In the genomic region with DNA sequence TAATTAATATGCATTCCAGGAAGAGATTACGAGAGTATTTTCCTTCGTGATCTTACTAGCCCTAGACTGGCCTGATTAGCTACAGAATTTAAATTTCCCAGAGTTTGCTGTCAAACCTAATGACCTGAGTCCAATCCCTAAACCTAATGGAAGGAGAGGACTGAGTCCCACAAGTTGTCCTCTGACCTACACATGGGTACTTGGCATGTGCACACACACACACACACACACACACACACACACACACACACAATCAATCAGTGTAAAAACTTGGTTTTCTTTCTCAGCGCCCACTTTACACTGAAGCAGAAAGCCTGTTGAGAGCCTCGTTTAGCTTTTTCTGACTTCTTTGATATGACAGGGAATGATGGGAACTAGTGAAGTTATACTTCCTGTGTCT, we compare ENCODE assay signal across 11 mouse cellular contexts. TPM values are rescaled to one million over a fixed set of nuclear protein-coding genes. Genes with fewer than 3 reads are reported as not detected.
A peak's percentile ranks its signal among the peaks of the same experiment; 100 is the strongest.
DNase-seq lines count a peak whose midpoint lies in the region; ATAC-seq lines count a peak whose summit lies in the region.
"Had no signal": no experiment of that assay in that cellular context is flagged by ENCODE, and none has a peak within 500 bp of the region (broad histone marks: within the 10 kb centered on the region; RNA-seq: fewer than 3 reads in every experiment).

No protein-coding gene starts in this region.

- H3K9me3 ChIP-seq in kidney, embryonic 15.5 days (replicated peaks): no peaks in the 10 kb centered on the region
- no peaks in the 10 kb centered on the region; the same call in 1 of the 2 replicates for H3K9me3 ChIP-seq in forebrain, embryonic 13.5 days (replicated peaks)
- no peaks in the 10 kb centered on the region for H3K9me3 ChIP-seq in neural tube, embryonic 15.5 days (replicated peaks)

- no peak for ATAC-seq in kidney, embryonic 15.5 days (replicated peaks; ENCODE audit: low FRiP score)
- ATAC-seq in forebrain, embryonic 13.5 days: peak; percentile 48; the same call in 1 of the 2 replicates
- no peak for ATAC-seq in neural tube, embryonic 15.5 days (ENCODE audit: low FRiP score)
- ATAC-seq: liver, postnatal 0 days had no signal

- WGBS in kidney, embryonic 15.5 days: 43% methylated on average over 4 of the region's 4 CpGs
- WGBS in forebrain, embryonic 13.5 days: 4% methylated on average over 4 of the region's 4 CpGs
- 35% methylated on average over 4 of the region's 4 CpGs for WGBS in macrophage (ENCODE audit: missing documents)
- 9% methylated on average over 4 of the region's 4 CpGs for WGBS in neural tube, embryonic 15.5 days

- H3K79me2 ChIP-seq in macrophage (ENCODE audit: inconsistent target): peaks cover 81% of the 10 kb centered on the region

- no peaks in the 10 kb centered on the region for H3K27me3 ChIP-seq in kidney, embryonic 15.5 days
- no peaks in the 10 kb centered on the region for H3K27me3 ChIP-seq in forebrain, embryonic 13.5 days
- no peaks in the 10 kb centered on the region for H3K27me3 ChIP-seq in neural tube, embryonic 15.5 days (replicated peaks)
- H3K27me3 ChIP-seq: embryonic facial prominence, embryonic 13.5 days had no signal

- no peaks in the 10 kb centered on the region for H3K36me3 ChIP-seq in kidney, embryonic 15.5 days
- peaks cover 6% of the 10 kb centered on the region; the same call in 1 of the 2 replicates for H3K36me3 ChIP-seq in forebrain, embryonic 13.5 days (ENCODE audit: poor library complexity, severe bottlenecking)
- no peaks in the 10 kb centered on the region for H3K36me3 ChIP-seq in macrophage (ENCODE audit: inconsistent target)
- H3K36me3 ChIP-seq in neural tube, embryonic 15.5 days: no peaks in the 10 kb centered on the region

- peak overlapping the region; percentile 37; the same call in 1 of the 2 replicates for H3K27ac ChIP-seq in kidney, embryonic 15.5 days
- H3K27ac ChIP-seq in forebrain, embryonic 13.5 days: peak overlapping the region; percentile 87
- peak overlapping the region; percentile 97 for H3K27ac ChIP-seq in macrophage
- peak overlapping the region; percentile 70 for H3K27ac ChIP-seq in neural tube, embryonic 15.5 days (replicated peaks)
- H3K27ac ChIP-seq: embryonic facial prominence, embryonic 13.5 days had no signal

- no peak overlapping the region for H3K4me3 ChIP-seq in kidney, embryonic 15.5 days (replicated peaks)
- H3K4me3 ChIP-seq in forebrain, embryonic 13.5 days: no peak overlapping the region
- no peak overlapping the region for H3K4me3 ChIP-seq in macrophage (ENCODE audit: inconsistent target)
- H3K4me3 ChIP-seq in neural tube, embryonic 15.5 days (replicated peaks): no peak overlapping the region
- H3K4me3 ChIP-seq: embryonic facial prominence, embryonic 13.5 days had no signal

- DNase-seq in kidney, postnatal 4 days: no peak
- DNase-seq in T-cell, adult 2 months (ENCODE audit: low spot score): no peak
- no peak for DNase-seq in adrenal gland, adult (ENCODE audit: inconsistent age in 2 of 2, low spot score in 1 of 2)
- no peak for DNase-seq in gastrocnemius, postnatal 10 days
- DNase-seq: kidney, adult 2 months had no signal

- no peak overlapping the region for H3K9ac ChIP-seq in kidney, embryonic 15.5 days
- no peak overlapping the region for H3K9ac ChIP-seq in forebrain, embryonic 13.5 days
- H3K9ac ChIP-seq in neural tube, embryonic 15.5 days (replicated peaks): no peak overlapping the region
- H3K9ac ChIP-seq: embryonic facial prominence, embryonic 13.5 days; liver, postnatal 0 days had no signal

- H3K4me2 ChIP-seq in kidney, embryonic 15.5 days: no peak overlapping the region
- peak overlapping the region; percentile 20 for H3K4me2 ChIP-seq in forebrain, embryonic 13.5 days
- H3K4me2 ChIP-seq in neural tube, embryonic 15.5 days: no peak overlapping the region
- H3K4me2 ChIP-seq: embryonic facial prominence, embryonic 13.5 days had no signal

- H3K4me1 ChIP-seq in kidney, embryonic 15.5 days: peaks cover 6% of the 10 kb centered on the region
- peaks cover 38% of the 10 kb centered on the region for H3K4me1 ChIP-seq in forebrain, embryonic 13.5 days
- peaks cover 18% of the 10 kb centered on the region for H3K4me1 ChIP-seq in neural tube, embryonic 15.5 days
- H3K4me1 ChIP-seq: embryonic facial prominence, embryonic 13.5 days had no signal

RNA-seq across cellular contexts. Expression of gene Ptpra, which starts 41.1 kb away (rescaled TPM):
- polyA plus RNA-seq in kidney, embryonic 15.5 days (2015; fragmentation: Nextera tagmentation; extraction: Ambion mirVana): 87.9 and 92.2 TPM in 2 replicates
- 120 and 122 TPM in 2 replicates for polyA plus RNA-seq in forebrain, embryonic 13.5 days (2015; fragmentation: Nextera tagmentation; extraction: Ambion mirVana)
- 100 to 1,000 TPM; 111 to 422 (median 259) TPM for total RNA-seq in macrophage (2018; cell fraction: chromatin; rRNA removed)
- total RNA-seq in macrophage (2018; cell fraction: cytosol; rRNA removed): 100 to 1,000 TPM; 105 to 193 (median 134) TPM
- total RNA-seq in macrophage (2018; cell fraction: nucleus; rRNA removed): 100 to 1,000 TPM; 110 to 340 (median 159) TPM
- 146 to 403 TPM (median 209 TPM) in 3 replicates for polyA plus RNA-seq in macrophage (2018)
- polyA plus RNA-seq in neural tube, embryonic 15.5 days (2015; fragmentation: Nextera tagmentation; extraction: Ambion mirVana): 123 and 129 TPM in 2 replicates
- 10 to 100 TPM; 42.2 to 49.9 TPM for total RNA-seq in gastrocnemius, postnatal 10 days (2021)

Comparison
In these comparisons a context has a peak if more than half of its experiments do, and no peak if none do; other contexts are left out.
1. H3K27ac ChIP-seq: peak in every context shown above with its lines; median percentile 97 in macrophage; 87 in forebrain, embryonic 13.5 days; 70 in neural tube, embryonic 15.5 days; 37 in kidney, embryonic 15.5 days.